Comparison of ENCODE assay signal across 14 mouse cellular contexts in the genomic region with DNA sequence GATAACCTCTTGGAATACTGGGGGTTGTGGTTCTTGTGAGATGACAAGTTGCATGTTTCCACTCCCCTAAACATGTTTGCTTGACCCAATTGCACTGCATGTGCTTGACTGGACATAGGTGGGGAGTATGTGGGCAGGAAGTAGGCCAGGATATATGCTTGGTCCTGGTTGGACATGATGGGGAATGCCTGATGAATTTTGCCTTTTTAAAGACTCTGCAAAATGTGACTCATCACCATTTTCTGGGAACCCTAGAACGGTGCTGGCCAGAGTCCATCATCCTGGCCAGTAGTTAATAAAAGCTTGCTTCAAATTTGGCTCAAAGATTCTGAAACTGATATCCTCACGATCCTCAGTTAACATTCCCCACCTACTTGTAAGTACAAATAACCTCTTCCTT.
"Had no signal": no experiment of that assay in that cellular context is flagged by ENCODE, and none has a peak within 500 bp of the region (broad histone marks: within the 10 kb centered on the region; RNA-seq: fewer than 3 reads in every experiment).

No protein-coding gene starts in this region.

- H3K4me1 ChIP-seq: kidney, embryonic 15.5 days; limb, embryonic 13.5 days; midbrain, embryonic 12.5 days; neural tube, embryonic 13.5 days; stomach, embryonic 15.5 days had no signal

- DNase-seq: kidney, postnatal 14 days; left cerebral cortex, postnatal 4 days; lung, adult 18-20 months; retina, postnatal 1 day; right cerebral cortex, postnatal 4 days; spleen, adult 18-20 months; thymus, adult 2 months; thymus, postnatal 25 days had no signal

- H3K27ac ChIP-seq: kidney, embryonic 15.5 days; limb, embryonic 13.5 days; liver, embryonic 14.5 days; midbrain, embryonic 12.5 days; neural tube, embryonic 13.5 days; stomach, embryonic 15.5 days had no signal

- H3K27me3 ChIP-seq: kidney, embryonic 15.5 days; limb, embryonic 13.5 days; midbrain, embryonic 12.5 days; neural tube, embryonic 13.5 days; stomach, embryonic 15.5 days had no signal

- H3K4me3 ChIP-seq: kidney, embryonic 15.5 days; limb, embryonic 13.5 days; midbrain, embryonic 12.5 days; neural tube, embryonic 13.5 days; stomach, embryonic 15.5 days had no signal
